Mouse (Mus musculus) forebrain, embryonic 14.5 days (tissue): ENCODE results near the gene Sema5a. TPM values are rescaled to one million over a fixed set of nuclear protein-coding genes. Genes with fewer than 3 reads are reported as not detected.

Source experiments
- ATAC-seq: fragments of 200-750 bp; cut with Nextera tagmentation; 2 replicates; pipeline ENCODE4 v1.8.0; 2017; ENCODE audit warnings: mild to moderate bottlenecking, moderate library complexity
- DNase-seq: peaks from one replicate; pipeline ENCODE4 v3.0.0-alpha.2; 2015; ENCODE audit warnings: low spot score
- H3K27ac ChIP-seq: fragments of 300-500 bp; sonication (generic); 2 replicates; pipeline ENCODE4 v1.5.1; 2014; ENCODE audit warnings: low read depth, mild to moderate bottlenecking, control low read depth, low read length, moderate library complexity
- H3K27me3 ChIP-seq: fragments of 300-500 bp; sonication (generic); replicated peaks from 2 replicates; pipeline ENCODE4 v1.6.1; 2014; ENCODE audit warnings: low read length, control low read depth, mixed read lengths; ENCODE audit not compliant: control insufficient read depth, insufficient read depth
- H3K36me3 ChIP-seq: fragments of 300-500 bp; sonication (generic); 2 replicates; pipeline ENCODE4 v1.6.1; 2014; ENCODE audit warnings: low read length, control low read depth; ENCODE audit not compliant: control insufficient read depth, insufficient read depth
- H3K4me1 ChIP-seq: fragments of 300-500 bp; sonication (generic); 2 replicates; pipeline ENCODE4 v1.6.1; 2014; ENCODE audit warnings: antibody characterized with exemption, low read length, control low read depth; ENCODE audit not compliant: control insufficient read depth, insufficient read depth
- H3K4me2 ChIP-seq: fragments of 300-500 bp; sonication (generic); 2 replicates; pipeline ENCODE4 v1.6.1; 2014; ENCODE audit warnings: mild to moderate bottlenecking, control low read depth, low read length
- H3K4me3 ChIP-seq: fragments of 300-500 bp; sonication (generic); 2 replicates; pipeline ENCODE4 v1.5.1; 2014; ENCODE audit warnings: low read depth, low read length, control low read depth
- H3K9ac ChIP-seq: fragments of 300-500 bp; sonication (generic); 2 replicates; pipeline ENCODE4 v1.6.1; 2014; ENCODE audit warnings: mild to moderate bottlenecking, low read length, control low read depth, moderate library complexity
- H3K9me3 ChIP-seq: fragments of 300-500 bp; sonication (generic); replicated peaks from 2 replicates; pipeline ENCODE4 v1.6.1; 2016; ENCODE audit warnings: low read length, control low read depth, mixed read lengths; ENCODE audit not compliant: control insufficient read depth
- WGBS: fragments of 180-500 bp; shearing (Covaris S2); extraction: QIAGEN DNeasy Blood & Tissue Kit; methylation state at CpG from one replicate; pipeline ENCODE4 v1.1.7; 2014; 5-methylcytosine and 5-hydroxymethylcytosine counted together
- polyA plus RNA-seq: library from polyadenylated mRNA; unstranded; fragments of >200 nt; fragmentation: Nextera tagmentation; extraction: Ambion mirVana; gene quantifications from 2 replicates; pipeline ENCODE4 v1.2.1, GENCODE M21; 2014

Sema5a gene
- polyA plus RNA-seq, 1 experiment from 2014 or later = 10.1 TPM

GRCm38 (mm10) chr15:32536755-32537503 lies 292.3 kb downstream of the Sema5a start:
- Histone ChIP-seq H3K27me3 (no peaks in the 10 kb centered on the region), H3K4me2 (no peak overlapping the region), H3K36me3 (no peaks in the 10 kb centered on the region), H3K9me3 (no peaks in the 10 kb centered on the region), H3K27ac (no peak overlapping the region), H3K9ac (no peak overlapping the region), H3K4me1 (no peaks in the 10 kb centered on the region), H3K4me3 (no peak overlapping the region)
- no peak for ATAC-seq
- 83% methylated on average over 6 of the region's 6 CpGs for WGBS
- DNase-seq = no peak

GRCm38 (mm10) chr15:32537504-32537792 lies 292.8 kb downstream of the Sema5a start:
- no peaks in the 10 kb centered on the region for H3K4me1 ChIP-seq
- no peak overlapping the region for H3K4me2 ChIP-seq
- no peak for ATAC-seq

GRCm38 (mm10) chr15:32538092-32538491 lies 293.5 kb downstream of the Sema5a start:
- Histone ChIP-seq H3K4me3 (no peak overlapping the region), H3K9ac (no peak overlapping the region), H3K36me3 (no peaks in the 10 kb centered on the region), H3K9me3 (no peaks in the 10 kb centered on the region), H3K27me3 (no peaks in the 10 kb centered on the region), H3K4me1 (no peaks in the 10 kb centered on the region), H3K27ac (no peak overlapping the region), H3K4me2 (no peak overlapping the region)
- DNase-seq (no peak), ATAC-seq (no peak)
- 81% methylated on average over 3 of the region's 3 CpGs for WGBS

More at GRCm38 (mm10) chr15:32537504-32537792, 292.8 kb downstream of the Sema5a start:
- DNase-seq = no peak
- H3K27ac ChIP-seq = no peak overlapping the region
- no peaks in the 10 kb centered on the region for H3K27me3 ChIP-seq
- WGBS = 90% methylated on average over 2 of the region's 2 CpGs
- H3K9ac ChIP-seq = no peak overlapping the region
- no peaks in the 10 kb centered on the region for H3K36me3 ChIP-seq
- H3K4me3 ChIP-seq = no peak overlapping the region
- H3K9me3 ChIP-seq = no peaks in the 10 kb centered on the region

- 84% methylated on average over 1 of the region's 1 CpGs for WGBS
- no peaks in the 10 kb centered on the region; the same call in 1 of the 2 replicates for H3K4me1 ChIP-seq
These were observed 298.1 kb downstream of the Sema5a start for GRCm38 (mm10) chr15:32542746-32543145.

GRCm38 (mm10) chr15:32543181-32543580 lies 298.6 kb downstream of the Sema5a start:
- WGBS = 88% methylated on average over 3 of the region's 3 CpGs
- no peak for DNase-seq
- Histone ChIP-seq H3K4me2 (no peak overlapping the region), H3K36me3 (no peaks in the 10 kb centered on the region), H3K9me3 (no peaks in the 10 kb centered on the region), H3K4me1 (no peaks in the 10 kb centered on the region; the same call in 1 of the 2 replicates), H3K27ac (no peak overlapping the region), H3K27me3 (no peaks in the 10 kb centered on the region), H3K9ac (no peak overlapping the region), H3K4me3 (no peak overlapping the region)
- no peak for ATAC-seq

More at GRCm38 (mm10) chr15:32542746-32543145, 298.1 kb downstream of the Sema5a start:
- no peak for ATAC-seq
- H3K27me3 ChIP-seq = no peaks in the 10 kb centered on the region
- H3K4me3 ChIP-seq = no peak overlapping the region
- no peak overlapping the region for H3K27ac ChIP-seq
- no peaks in the 10 kb centered on the region for H3K9me3 ChIP-seq
- H3K4me2 ChIP-seq = no peak overlapping the region
- H3K9ac ChIP-seq = no peak overlapping the region
- DNase-seq = no peak
- H3K36me3 ChIP-seq = no peaks in the 10 kb centered on the region

- Histone ChIP-seq H3K27ac (no peak overlapping the region), H3K9me3 (no peaks in the 10 kb centered on the region), H3K36me3 (peaks cover 3% of the 10 kb centered on the region; the same call in 1 of the 2 replicates), H3K27me3 (no peaks in the 10 kb centered on the region), H3K9ac (no peak overlapping the region), H3K4me2 (no peak overlapping the region), H3K4me3 (no peak overlapping the region), H3K4me1 (no peaks in the 10 kb centered on the region; the same call in 1 of the 2 replicates)
- no peak for DNase-seq
- no peak for ATAC-seq
- WGBS = 38% methylated on average over 3 of the region's 3 CpGs
These were observed 300.8 kb downstream of the Sema5a start for GRCm38 (mm10) chr15:32545455-32545854.

- H3K9ac ChIP-seq = no peak overlapping the region
- H3K4me3 ChIP-seq = no peak overlapping the region
- ATAC-seq (no peak), DNase-seq (no peak)
- peaks cover 3% of the 10 kb centered on the region; the same call in 1 of the 2 replicates for H3K36me3 ChIP-seq
- WGBS = 81% methylated on average over 7 of the region's 7 CpGs
- H3K4me2 ChIP-seq = no peak overlapping the region
- H3K27ac ChIP-seq = no peak overlapping the region
- H3K4me1 ChIP-seq = no peaks in the 10 kb centered on the region; the same call in 1 of the 2 replicates
- H3K27me3 ChIP-seq = no peaks in the 10 kb centered on the region
- no peaks in the 10 kb centered on the region for H3K9me3 ChIP-seq
These were observed 302.1 kb downstream of the Sema5a start for GRCm38 (mm10) chr15:32546746-32547145.

GRCm38 (mm10) chr15:32558925-32559324 lies 314.3 kb downstream of the Sema5a start:
- Histone ChIP-seq H3K4me3 (no peak overlapping the region), H3K9me3 (no peaks in the 10 kb centered on the region), H3K27me3 (no peaks in the 10 kb centered on the region), H3K27ac (no peak overlapping the region), H3K4me1 (no peaks in the 10 kb centered on the region), H3K36me3 (no peaks in the 10 kb centered on the region; the same call in 1 of the 2 replicates), H3K4me2 (no peak overlapping the region), H3K9ac (no peak overlapping the region)
- no peak for DNase-seq
- ATAC-seq = no peak
- 97% methylated on average over 2 of the region's 2 CpGs for WGBS

- no peaks in the 10 kb centered on the region for H3K27me3 ChIP-seq
- 56% methylated on average over 6 of the region's 6 CpGs for WGBS
- no peaks in the 10 kb centered on the region; the same call in 1 of the 2 replicates for H3K36me3 ChIP-seq
- no peak overlapping the region for H3K27ac ChIP-seq
- H3K9me3 ChIP-seq = no peaks in the 10 kb centered on the region
- H3K4me3 ChIP-seq = no peak overlapping the region
- no peak overlapping the region for H3K9ac ChIP-seq
- no peak overlapping the region for H3K4me2 ChIP-seq
- H3K4me1 ChIP-seq = no peaks in the 10 kb centered on the region
- ATAC-seq (no peak), DNase-seq (peak; percentile 6)
These were observed 318.0 kb downstream of the Sema5a start for GRCm38 (mm10) chr15:32562600-32562999.
